Mouse (Mus musculus) left cerebral cortex, adult 8-10 months (tissue): ENCODE measurements around the gene Kcnj14. TPM values are rescaled to one million over a fixed set of nuclear protein-coding genes. Genes with fewer than 3 reads are reported as not detected.

Experiments
- DNase-seq, 2 experiments: peaks; one replicate each; pipeline ENCODE4 v3.0.0; 2022; ENCODE audit warnings: low spot score in 2 of 2
- total RNA-seq, 4 experiments: library from RNA; stranded (reverse); gene quantifications; 2 replicates each; pipeline ENCODE4 v1.2.4; 2022

The Kcnj14 gene
- total RNA-seq, 4 experiments from 2014 or later = 1.9 to 2.5 (median 2.3) TPM

DNA sequence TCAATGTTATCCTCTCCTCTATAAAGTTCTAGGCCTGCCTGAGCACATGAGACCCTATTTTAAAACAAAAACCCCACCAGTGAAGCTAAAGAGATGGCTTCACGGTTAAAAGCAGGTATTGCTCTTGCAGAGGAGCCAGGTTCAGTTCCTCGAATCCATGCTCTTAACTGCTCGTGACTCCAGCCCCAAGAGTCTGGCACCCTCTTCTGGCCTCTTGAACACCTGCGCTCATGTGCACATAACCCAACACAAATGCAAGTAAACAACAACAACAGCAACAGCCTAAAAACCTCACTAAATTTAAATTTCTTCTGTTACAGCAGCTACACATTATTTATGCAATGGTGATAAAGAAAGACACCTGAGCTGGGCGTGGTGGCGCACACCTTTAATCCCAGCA lies 57.1 kb downstream of the Kcnj14 start:
- DNase-seq = no peak

DNA sequence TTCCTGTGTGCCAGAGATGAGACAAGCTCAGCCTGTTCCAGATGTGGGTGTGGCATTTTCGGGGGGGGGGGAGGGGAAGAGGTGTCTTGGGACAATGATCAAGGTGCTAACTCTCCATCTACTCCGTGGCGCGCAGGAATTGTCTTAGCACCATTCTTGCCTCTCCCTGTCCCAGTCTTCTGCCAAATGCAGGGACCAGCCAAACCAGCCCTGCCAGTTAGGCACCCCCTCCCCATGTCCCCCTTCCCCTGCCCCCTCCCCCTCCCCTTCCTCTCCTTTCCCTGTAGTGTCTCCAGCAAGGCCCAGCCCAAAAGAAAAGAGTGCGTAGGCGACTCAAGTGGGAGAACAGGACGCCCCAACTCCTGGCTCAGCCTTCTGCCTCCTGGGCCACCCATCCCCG lies 57.8 kb downstream of the Kcnj14 start:
- no peak for DNase-seq

Other genes starting within 250 kb of the Kcnj14 start
- not detected for gene Fgf21, start 209.3 kb downstream of the Kcnj14 start, total RNA-seq
- under 1 TPM in 1 of 4 experiments, not detected in 3; 0.21 TPM for gene Fut1, start 207.5 kb downstream of the Kcnj14 start, total RNA-seq
- gene Izumo1, start 203.0 kb downstream of the Kcnj14 start, total RNA-seq = not detected
- 1 to 10 TPM; 5.9 to 7.6 (median 6.6) TPM for gene Rasip1, start 197.3 kb downstream of the Kcnj14 start, total RNA-seq
- 1 to 10 TPM; 3.5 to 6.0 (median 5.6) TPM for gene Mamstr, start 184.8 kb downstream of the Kcnj14 start, total RNA-seq
- under 1 TPM in 1 of 4 experiments, not detected in 3; 0.59 TPM for gene Fut2, start 158.4 kb downstream of the Kcnj14 start, total RNA-seq
- 1 to 10 TPM; 7.6 to 8.7 (median 8.2) TPM for gene Ntn5, start 140.8 kb downstream of the Kcnj14 start, total RNA-seq
- gene Sec1, start 130.4 kb downstream of the Kcnj14 start, total RNA-seq = 1 to 10 TPM in 1 of 4 experiments, under 1 TPM in 3; 0.63 to 1.1 (median 0.87) TPM
- 100 to 1,000 TPM; 230 to 247 (median 241) TPM for gene Car11, start 124.9 kb downstream of the Kcnj14 start, total RNA-seq
- 100 to 1,000 TPM; 164 to 236 (median 186) TPM for gene Dbp, start 119.7 kb downstream of the Kcnj14 start, total RNA-seq
- gene Rpl18, start 109.3 kb downstream of the Kcnj14 start, total RNA-seq = 100 to 1,000 TPM; 340 to 384 (median 357) TPM
- gene Sphk2, start 106.8 kb downstream of the Kcnj14 start, total RNA-seq = 10 to 100 TPM; 24.9 to 27.4 (median 25.3) TPM
- under 1 TPM in 1 of 4 experiments, not detected in 3; 0.14 TPM for gene Fam83e, start 103.6 kb downstream of the Kcnj14 start, total RNA-seq
- gene Spaca4, start 99.0 kb downstream of the Kcnj14 start, total RNA-seq = not detected
- 100 to 1,000 TPM; 219 to 241 (median 237) TPM for gene Lmtk3, start 41.0 kb downstream of the Kcnj14 start, total RNA-seq
- 10 to 100 TPM; 12.9 to 15.9 (median 14.9) TPM for gene Sult2b1, start 40.1 kb downstream of the Kcnj14 start, total RNA-seq
- gene Cyth2, start 10.2 kb downstream of the Kcnj14 start, total RNA-seq = 100 to 1,000 TPM; 184 to 196 (median 188) TPM
- 10 to 100 TPM; 20.5 to 22.8 (median 21.6) TPM for gene Grwd1, start 6.2 kb upstream of the Kcnj14 start, total RNA-seq
- 10 to 100 TPM; 67.2 to 79.8 (median 74.9) TPM for gene Kdelr1, start 48.0 kb upstream of the Kcnj14 start, total RNA-seq
- 10 to 100 TPM; 11.1 to 12.9 (median 11.8) TPM for gene Grin2d, start 53.6 kb upstream of the Kcnj14 start, total RNA-seq
- under 1 TPM in 1 of 4 experiments, not detected in 3; 0.98 TPM for gene Syngr4, start 71.9 kb upstream of the Kcnj14 start, total RNA-seq
- gene Tmem143, start 72.2 kb upstream of the Kcnj14 start, total RNA-seq = 10 to 100 TPM; 18.7 to 24.9 (median 22.7) TPM
- 1 to 10 TPM; 4.3 to 7.4 (median 6.3) TPM for gene Emp3, start 96.6 kb upstream of the Kcnj14 start, total RNA-seq
- gene Ccdc114, start 99.3 kb upstream of the Kcnj14 start, total RNA-seq = 1 to 10 TPM; 2.1 to 3.7 (median 2.9) TPM
- 1 to 10 TPM; 1.9 to 2.5 (median 2.3) TPM for gene Abcc6, start 205.5 kb upstream of the Kcnj14 start, total RNA-seq
- gene Nomo1, start 208.9 kb upstream of the Kcnj14 start, total RNA-seq = 100 to 1,000 TPM; 100 to 108 (median 103) TPM